Mouse (Mus musculus): Measurements from ENCODE around the gene Olfr319.
"Not testable (repeated sequence)": the region's sequence is repeated elsewhere in the genome, so short reads cannot be mapped to it uniquely, and the experiment has no call there.

Gene Olfr319

DNA sequence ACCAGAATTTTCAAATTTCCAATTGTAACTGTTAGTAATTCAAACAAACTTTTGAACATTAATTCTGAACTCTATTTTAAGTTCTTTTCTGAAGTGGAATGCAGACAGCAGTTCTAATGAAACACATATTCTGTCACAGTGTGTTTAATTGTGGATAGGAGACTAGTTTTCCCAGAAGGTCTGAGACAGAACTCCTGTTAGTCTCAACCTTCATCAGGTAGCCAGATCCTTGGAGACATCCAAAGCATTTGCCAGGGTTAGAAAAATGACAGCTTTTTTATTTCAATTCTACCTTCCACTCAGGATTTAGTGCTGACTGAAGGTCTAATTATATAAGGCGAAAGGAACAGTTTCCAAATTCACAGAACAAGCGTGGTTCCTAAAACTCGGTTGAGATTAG lies at the start of gene Olfr319:
Gene Olfr319 (plus strand): TSS at position 301 of the 400 bp plus-strand sequence.
- DNase-seq (ENCODE audit: low read depth, low spot score): no peak

DNA sequence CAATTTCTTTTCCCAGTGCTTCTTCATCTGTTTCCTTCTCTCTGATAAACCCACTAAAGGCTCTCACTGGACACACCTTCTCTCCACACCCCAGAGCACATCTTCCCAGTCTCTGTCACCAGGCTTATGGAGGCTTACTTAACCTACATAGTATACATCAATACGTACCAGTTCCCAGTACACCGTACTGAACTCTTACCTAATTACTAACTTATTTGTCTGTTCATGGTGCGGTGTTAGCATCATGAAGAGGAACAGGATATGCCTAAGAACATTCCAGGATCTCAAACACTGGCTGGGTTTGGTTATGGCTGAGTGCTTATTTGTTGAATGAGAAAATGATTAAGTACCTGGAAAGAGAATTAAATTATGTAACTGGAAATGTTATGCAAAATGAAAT lies 43.8 kb upstream of the Olfr319 start:
- no peak for DNase-seq (ENCODE audit: low read depth, low spot score)

DNA sequence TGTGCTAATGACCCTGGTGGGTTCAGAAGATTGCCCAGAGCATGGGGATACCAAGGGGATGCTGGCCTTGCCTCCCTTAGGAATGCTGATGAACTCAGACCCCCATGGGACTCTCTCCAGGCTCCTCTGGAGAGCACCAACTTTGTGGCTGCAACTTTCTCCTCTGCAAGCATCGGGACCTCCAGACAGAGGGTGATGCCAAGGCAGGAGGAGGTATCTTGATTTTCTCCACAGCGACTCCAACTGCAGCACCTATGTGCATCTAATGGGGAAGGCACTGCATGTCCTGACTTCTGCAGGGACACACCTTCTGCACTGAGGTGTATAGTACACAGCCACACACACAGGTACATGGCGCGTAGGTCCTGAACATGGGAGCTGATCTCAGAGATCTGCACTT lies 40.4 kb upstream of the Olfr319 start, which contains the start of gene Olfr322:
Gene Olfr322 (plus strand): TSS at position 187 of the 400 bp plus-strand sequence.
- no peak for DNase-seq (ENCODE audit: low read depth, low spot score)

DNA sequence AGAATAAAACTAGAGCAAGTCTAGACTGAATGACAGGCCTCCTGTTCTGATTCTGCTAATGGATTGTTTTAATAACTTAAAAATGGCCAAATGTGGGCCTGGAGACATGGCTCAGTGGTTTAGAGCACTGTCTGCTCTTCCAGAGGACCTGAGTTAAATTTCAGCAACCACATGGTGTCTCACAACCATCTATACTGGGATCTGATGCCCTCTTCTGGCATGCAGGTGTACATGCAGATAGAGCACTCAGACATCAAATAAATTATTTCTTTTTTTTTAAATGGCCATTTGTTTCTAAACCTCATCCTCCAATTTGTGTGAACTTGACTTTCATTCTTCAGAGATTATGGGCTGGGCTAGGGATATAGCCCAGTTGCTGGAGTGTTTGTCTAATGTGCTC lies 29.7 kb upstream of the Olfr319 start:
- peak; percentile 42 for DNase-seq (ENCODE audit: low read depth, low spot score)

DNA sequence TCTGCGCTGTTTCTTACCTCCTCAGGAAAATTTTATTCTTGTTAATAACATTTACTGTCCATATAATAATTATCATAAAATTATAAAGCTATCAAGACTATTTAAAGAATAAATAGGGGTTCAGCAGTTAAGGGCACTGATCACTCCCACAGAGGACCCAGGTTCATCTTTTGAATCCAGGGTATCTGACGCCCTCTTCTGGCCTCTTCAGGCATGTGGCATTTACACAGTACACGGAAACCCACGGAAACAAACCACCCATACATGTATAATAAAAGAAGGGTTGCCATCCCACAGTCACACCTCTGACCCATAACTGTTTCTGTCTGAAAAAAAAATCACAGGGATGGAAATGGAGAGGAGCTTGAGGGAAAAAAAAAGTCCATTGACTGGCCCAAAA lies 27.1 kb upstream of the Olfr319 start:
- no peak for DNase-seq (ENCODE audit: low read depth, low spot score)

DNA sequence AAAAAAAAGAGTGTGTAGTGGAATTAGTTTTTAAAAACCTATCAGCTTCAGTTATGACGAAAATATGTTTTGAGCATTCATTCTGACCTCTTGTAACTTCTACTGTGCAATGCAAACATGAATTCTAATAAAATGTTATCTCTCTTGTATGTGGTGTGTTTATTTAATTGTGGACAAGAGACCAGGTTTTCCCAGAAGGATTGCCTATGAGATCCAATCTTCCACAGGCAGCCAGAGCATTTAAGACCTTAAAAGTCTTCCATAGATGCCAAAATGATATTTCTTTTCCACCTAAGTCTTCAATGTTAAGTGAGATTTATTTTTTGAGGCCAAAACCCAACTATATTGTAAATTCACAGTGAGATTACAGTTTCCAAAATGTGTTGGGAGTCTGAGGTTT lies 18.2 kb upstream of the Olfr319 start, which contains the start of gene Olfr320:
Gene Olfr320 (plus strand): TSS at position 301 of the 400 bp plus-strand sequence.
- DNase-seq (ENCODE audit: low read depth, low spot score): no peak

DNA sequence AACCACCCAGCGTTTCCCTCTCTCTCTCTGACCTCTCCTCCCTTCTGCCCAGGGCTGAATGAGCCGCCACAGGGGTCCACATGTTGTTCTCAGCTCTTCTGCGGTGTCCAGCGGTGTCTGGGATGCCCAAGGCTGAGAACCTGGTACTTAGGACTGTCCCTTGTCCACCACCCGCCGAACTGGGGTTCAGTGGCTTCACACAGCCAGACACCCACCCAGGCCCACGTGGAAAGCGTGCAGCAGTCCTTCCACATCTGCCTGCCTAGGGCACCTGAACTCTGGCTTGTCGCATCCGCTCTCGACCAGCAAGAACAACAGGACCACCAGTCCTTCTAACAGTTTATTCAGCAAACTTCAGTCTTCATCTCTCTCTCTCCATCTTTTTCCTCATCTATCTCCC lies 10.1 kb downstream of the Olfr319 start:
- DNase-seq (ENCODE audit: low read depth, low spot score): no peak

DNA sequence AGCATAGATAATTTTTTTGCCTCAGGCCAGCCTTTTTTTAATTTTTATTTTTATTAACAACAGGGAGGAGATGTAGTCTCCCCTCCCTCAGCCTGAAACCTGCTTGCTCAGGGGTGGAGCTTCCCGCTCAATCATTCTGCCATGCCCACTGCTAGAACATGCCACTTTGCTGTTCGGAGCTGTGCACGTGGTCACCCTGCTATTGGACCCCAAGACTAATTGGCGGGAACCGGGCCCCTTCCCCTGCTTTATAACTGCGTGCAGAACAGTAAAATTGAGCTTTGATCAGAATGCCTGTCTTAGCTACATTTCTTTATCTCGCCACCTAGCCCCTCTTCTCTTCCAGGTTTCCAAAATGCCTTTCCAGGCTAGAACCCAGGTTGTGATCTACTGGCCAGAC lies 18.8 kb downstream of the Olfr319 start:
- not testable (repeated sequence) for DNase-seq (ENCODE audit: low read depth, low spot score)

DNA sequence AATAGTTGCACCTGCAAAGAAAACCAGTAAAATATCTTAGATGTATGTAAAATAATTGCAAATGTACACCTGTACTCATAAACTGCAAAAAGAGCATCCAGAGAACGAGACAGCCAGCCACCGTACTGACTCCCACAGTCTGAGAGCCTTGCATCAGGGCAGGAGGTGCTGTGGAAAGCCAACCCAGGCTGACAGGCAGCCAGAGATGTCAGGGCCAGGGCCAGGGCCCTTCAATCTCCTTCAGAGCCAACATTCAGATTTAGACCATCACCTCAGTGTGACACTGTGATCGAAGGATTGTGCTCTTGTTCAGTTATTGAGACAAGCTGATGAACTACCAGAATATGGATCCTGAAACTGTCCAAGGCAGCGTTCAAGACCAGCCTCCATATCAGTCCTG lies 20.7 kb downstream of the Olfr319 start:
- DNase-seq (ENCODE audit: low read depth, low spot score): no peak

DNA sequence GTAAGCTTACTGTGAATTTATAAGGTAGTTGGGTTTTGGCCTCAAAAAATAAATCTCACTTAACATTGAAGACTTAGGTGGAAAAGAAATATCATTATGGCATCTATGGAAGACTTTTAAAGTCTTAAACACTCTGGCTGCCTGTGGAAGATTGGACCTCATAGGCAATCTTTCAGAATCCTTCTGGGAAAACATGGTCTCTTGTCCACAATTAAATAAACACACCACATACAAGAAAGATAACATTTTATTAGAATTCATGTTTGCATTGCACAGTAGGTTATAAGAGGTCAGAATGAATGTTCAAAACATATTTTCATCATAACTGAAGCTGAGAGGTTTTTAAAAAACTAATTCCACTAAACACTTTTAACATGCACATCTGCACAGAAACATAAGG lies 25.0 kb downstream of the Olfr319 start, which contains the start of gene Olfr318:
Gene Olfr318 (minus strand): TSS at position 101 of the 400 bp plus-strand sequence.
- DNase-seq (ENCODE audit: low read depth, low spot score): no peak

DNA sequence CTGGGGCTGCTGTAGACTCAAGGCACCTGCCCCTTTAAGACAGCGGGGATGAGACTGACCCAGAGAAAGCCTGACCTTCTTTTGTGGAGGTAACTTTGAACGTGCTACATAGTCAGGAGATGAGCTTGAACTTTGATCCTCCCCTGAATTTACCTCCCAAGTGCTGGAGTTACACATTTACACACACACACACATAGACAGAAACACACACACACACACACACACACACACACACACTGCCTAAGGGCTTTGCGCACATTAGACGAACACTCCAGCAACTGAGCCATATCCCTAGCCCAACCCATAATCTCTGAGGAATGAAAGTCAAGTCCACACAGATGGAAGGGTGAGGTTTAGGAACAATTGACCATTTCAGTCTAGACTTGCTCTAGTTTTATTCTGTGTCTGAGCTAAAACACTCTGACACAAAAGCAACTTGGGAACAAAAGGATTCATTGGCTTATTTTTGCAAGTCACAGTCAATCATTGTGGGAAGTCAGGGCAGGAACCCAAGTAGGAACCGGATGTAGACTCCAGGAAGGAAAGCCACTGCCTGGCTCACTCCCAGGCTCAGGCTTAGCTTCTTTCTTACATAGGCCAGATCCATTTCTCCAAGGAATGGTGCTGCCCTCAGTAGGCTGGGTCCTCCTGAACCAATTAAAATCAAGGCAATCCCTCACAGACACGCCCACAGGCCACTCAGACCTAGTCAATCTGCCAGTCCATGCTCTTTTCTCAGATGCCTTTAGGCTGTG lies 29.1 kb downstream of the Olfr319 start:
- peak; percentile 28 for DNase-seq (ENCODE audit: low read depth, low spot score)

DNA sequence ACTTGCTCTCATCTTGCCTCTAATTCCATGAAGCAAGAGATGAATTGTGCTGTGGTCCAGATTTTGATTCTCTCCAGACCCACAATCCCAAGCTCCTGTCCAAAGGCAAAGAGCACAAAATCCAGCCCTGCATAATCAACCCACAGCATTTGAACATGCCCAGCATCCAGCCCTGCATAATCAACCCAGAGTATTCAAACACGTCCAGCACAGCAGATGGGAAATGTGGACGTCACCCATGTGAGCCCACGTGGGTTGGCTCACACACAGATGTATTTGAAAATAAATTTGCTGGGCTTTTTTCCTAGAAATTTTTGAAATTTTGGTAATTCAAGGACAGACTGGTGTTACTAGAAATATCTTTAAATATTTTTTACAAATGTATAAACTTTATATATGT lies 34.4 kb downstream of the Olfr319 start:
- DNase-seq (ENCODE audit: low read depth, low spot score): peak; percentile 6

DNA sequence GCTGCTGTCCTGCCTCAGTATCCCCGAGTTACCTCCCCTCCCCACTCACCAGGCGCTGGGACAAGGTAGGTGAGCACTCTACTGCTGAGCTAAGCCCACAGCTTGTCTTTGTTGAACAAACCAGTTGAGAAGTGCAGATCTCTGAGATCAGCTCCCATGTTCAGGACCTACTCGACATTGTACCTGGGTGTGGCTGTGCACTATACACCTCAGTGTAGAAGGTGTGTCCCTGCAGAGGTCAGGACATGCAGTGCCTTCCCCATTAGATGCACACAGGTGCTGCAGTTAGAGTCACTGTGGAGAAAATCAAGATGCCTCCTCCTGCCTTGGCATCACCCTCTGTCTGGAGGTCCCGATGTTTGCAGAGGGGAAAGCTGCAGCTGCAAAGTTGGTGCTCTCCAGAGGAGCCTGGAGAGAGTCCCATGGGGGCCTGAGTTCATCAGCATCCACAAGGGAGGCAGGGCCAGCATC lies 39.9 kb downstream of the Olfr319 start, which contains the start of gene Olfr317:
Gene Olfr317 (minus strand): TSS at position 421 of the 471 bp plus-strand sequence.
- no peak for DNase-seq (ENCODE audit: low read depth, low spot score)

DNA sequence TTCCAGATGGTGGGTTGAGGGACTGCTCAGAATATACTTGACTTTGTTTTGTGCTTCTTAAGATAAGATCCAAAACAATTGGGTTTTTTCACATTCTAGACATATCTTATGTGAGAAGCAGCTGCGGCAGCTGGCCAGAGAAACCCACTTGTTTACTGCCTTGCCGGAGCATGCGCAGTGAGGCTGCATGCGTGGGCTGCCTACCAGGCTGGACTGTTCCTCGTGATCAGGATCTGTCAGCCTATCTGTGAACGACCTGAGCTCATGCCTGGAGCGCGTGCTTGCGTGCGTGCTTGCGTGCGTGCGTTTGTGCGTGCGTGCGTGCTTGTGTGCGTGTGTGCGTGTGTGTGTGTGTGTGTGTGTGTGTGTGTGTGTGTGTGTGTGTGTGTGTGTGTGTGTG lies 52.1 kb downstream of the Olfr319 start:
- DNase-seq (ENCODE audit: low read depth, low spot score): peak; percentile 26

DNA sequence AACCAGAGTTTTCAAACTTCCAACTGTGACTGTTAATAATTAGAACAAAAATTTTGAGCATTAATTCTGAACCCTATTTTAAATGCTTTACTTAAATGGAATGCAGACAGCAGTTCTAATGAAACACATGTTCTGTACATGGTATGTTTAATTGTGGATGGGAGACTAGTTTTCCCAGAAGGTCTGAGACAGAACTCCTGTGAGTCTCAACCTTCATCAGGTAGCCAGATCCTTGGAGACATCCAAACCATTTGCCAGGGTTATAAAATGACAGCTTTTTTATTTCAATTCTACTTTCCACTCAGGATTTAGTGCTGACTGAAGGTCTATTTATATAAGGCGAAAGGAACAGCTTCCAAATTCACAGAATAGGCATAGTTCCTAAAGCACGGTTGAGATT lies 53.5 kb downstream of the Olfr319 start, which contains the start of gene Olfr316:
Gene Olfr316 (plus strand): TSS at position 301 of the 400 bp plus-strand sequence.
- no peak for DNase-seq (ENCODE audit: low read depth, low spot score)

Data from R1 (cell line).